Mouse (Mus musculus): ENCODE measurements around the gene Kcnip4. TPM values are rescaled to one million over a fixed set of nuclear protein-coding genes. Genes with fewer than 3 reads are reported as not detected.

Gene Kcnip4
- polyA plus RNA-seq, 1 experiment: 0.12 TPM

DNA sequence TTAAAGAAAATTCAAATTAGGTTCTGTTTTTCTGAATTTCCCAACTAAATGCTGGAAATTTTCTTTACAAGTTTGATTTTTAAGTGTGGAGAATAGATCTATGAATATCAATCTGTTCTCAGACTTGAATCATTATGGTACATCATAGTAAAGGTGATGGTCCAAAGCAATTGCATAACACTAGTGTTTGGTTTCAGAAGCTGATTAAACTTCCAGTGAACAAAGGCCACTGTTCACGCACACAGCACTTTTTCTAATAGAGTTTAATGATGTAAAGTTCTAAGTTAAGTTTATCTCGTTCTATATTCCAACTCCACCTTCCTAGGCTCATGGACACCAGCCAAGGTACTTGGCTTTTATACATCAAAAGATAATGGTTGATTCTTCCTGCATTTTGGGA, 219.4 kb downstream of the Kcnip4 start:
- Histone ChIP-seq H3K36me3 (ENCODE audit: control insufficient read depth, insufficient read depth) (no peaks in the 10 kb centered on the region), H3K27me3 (ENCODE audit: control insufficient read depth, insufficient read depth, insufficient read length) (no peaks in the 10 kb centered on the region), H3ac (ENCODE audit: control insufficient read depth, insufficient read length, low read depth) (no peak overlapping the region), H3K79me2 (ENCODE audit: control insufficient read depth, insufficient read depth) (no peaks in the 10 kb centered on the region), H3K79me3 (ENCODE audit: low read depth) (no peaks in the 10 kb centered on the region), H3K4me3 (ENCODE audit: insufficient read depth, poor library complexity, severe bottlenecking) (no peak overlapping the region)
- TF ChIP-seq FOSL1 (IDR thresholded peaks at IDR 0.05; ENCODE audit: insufficient read depth, low read length, poor library complexity, severe bottlenecking) (no peak), USF1 (IDR thresholded peaks at IDR 0.05; ENCODE audit: low read depth) (no peak), MYOD1 (IDR thresholded peaks at IDR 0.05; ENCODE audit: control insufficient read depth, insufficient read length, low read depth) (no peak), MYOG (IDR thresholded peaks at IDR 0.05; ENCODE audit: control insufficient read depth, extremely low read depth, insufficient read length) (no peak), MAX (IDR thresholded peaks at IDR 0.05) (no peak), CEBPB (IDR thresholded peaks at IDR 0.05; ENCODE audit: low read depth) (no peak), CTCF (IDR thresholded peaks at IDR 0.05; ENCODE audit: control insufficient read depth, insufficient read depth, insufficient read length) (no peak)

DNA sequence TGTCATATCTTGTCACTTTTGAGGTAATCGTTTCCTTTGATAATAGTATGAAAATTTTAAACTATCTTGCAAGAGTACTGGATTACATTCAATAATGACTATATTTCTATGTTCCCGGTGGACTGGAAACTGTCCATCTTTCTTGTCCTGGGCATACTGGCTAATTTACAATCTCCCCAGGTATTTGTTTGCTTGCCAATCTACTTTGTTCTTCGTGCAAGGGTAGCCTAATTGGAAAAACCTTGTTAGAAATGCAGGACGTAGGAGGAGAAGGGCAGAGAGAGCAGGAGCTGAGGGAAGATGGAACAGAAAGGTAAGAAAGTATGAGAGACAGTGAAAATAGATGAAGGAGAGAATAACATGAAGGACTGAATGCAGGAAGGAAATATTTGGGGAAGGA, 226.1 kb downstream of the Kcnip4 start:
- H3ac ChIP-seq (ENCODE audit: control insufficient read depth, insufficient read length, low read depth): no peak overlapping the region
- H3K4me3 ChIP-seq (ENCODE audit: insufficient read depth, poor library complexity, severe bottlenecking): no peak overlapping the region
- H3K36me3 ChIP-seq (ENCODE audit: control insufficient read depth, insufficient read depth): no peaks in the 10 kb centered on the region
- TF ChIP-seq FOSL1 (IDR thresholded peaks at IDR 0.05; ENCODE audit: insufficient read depth, low read length, poor library complexity, severe bottlenecking) (no peak), USF1 (IDR thresholded peaks at IDR 0.05; ENCODE audit: low read depth) (no peak), MYOG (IDR thresholded peaks at IDR 0.05; ENCODE audit: control insufficient read depth, extremely low read depth, insufficient read length) (no peak), MAX (IDR thresholded peaks at IDR 0.05) (no peak), CEBPB (IDR thresholded peaks at IDR 0.05; ENCODE audit: low read depth) (no peak), CTCF (IDR thresholded peaks at IDR 0.05; ENCODE audit: control insufficient read depth, insufficient read depth, insufficient read length) (no peak), MYOD1 (IDR thresholded peaks at IDR 0.05; ENCODE audit: control insufficient read depth, insufficient read length, low read depth) (no peak)
- no peaks in the 10 kb centered on the region for H3K79me2 ChIP-seq (ENCODE audit: control insufficient read depth, insufficient read depth)
- H3K79me3 ChIP-seq (ENCODE audit: low read depth): no peaks in the 10 kb centered on the region
- H3K27me3 ChIP-seq (ENCODE audit: control insufficient read depth, insufficient read depth, insufficient read length): no peaks in the 10 kb centered on the region

DNA sequence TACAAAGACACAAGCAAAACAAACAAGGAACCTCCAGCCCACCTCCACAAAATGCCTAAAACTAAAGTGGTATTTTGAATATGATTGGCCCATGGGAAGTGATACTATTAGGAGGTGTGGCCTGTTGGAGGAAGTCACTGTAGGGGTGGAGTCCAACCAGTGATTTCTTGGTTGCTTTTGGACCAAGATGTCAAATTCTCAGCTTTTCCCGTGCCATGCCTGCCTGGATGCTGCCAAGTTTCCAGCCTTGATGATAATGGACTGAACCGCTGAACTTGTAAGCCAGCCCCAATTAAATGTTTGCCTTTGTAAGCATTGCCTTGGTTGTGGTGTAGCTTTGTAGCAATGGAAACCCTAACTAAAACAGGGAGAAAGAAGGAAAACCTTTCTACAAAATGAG, 232.3 kb downstream of the Kcnip4 start:
- no peaks in the 10 kb centered on the region for H3K36me3 ChIP-seq (ENCODE audit: control insufficient read depth, insufficient read depth)
- H3K4me3 ChIP-seq (ENCODE audit: insufficient read depth, poor library complexity, severe bottlenecking): no peak overlapping the region
- H3K79me2 ChIP-seq (ENCODE audit: control insufficient read depth, insufficient read depth): no peaks in the 10 kb centered on the region
- TF ChIP-seq USF1 (IDR thresholded peaks at IDR 0.05; ENCODE audit: low read depth): no peak
- TF ChIP-seq MYOG (IDR thresholded peaks at IDR 0.05; ENCODE audit: control insufficient read depth, extremely low read depth, insufficient read length): no peak
- no peak for TF ChIP-seq MYOD1 (IDR thresholded peaks at IDR 0.05; ENCODE audit: control insufficient read depth, insufficient read length, low read depth)
- no peak for TF ChIP-seq MAX (IDR thresholded peaks at IDR 0.05)
- no peak for TF ChIP-seq FOSL1 (IDR thresholded peaks at IDR 0.05; ENCODE audit: insufficient read depth, low read length, poor library complexity, severe bottlenecking)
- TF ChIP-seq CTCF (IDR thresholded peaks at IDR 0.05; ENCODE audit: control insufficient read depth, insufficient read depth, insufficient read length): no peak
- TF ChIP-seq CEBPB (IDR thresholded peaks at IDR 0.05; ENCODE audit: low read depth): no peak
- no peaks in the 10 kb centered on the region for H3K27me3 ChIP-seq (ENCODE audit: control insufficient read depth, insufficient read depth, insufficient read length)
- H3ac ChIP-seq (ENCODE audit: control insufficient read depth, insufficient read length, low read depth): no peak overlapping the region
- no peaks in the 10 kb centered on the region for H3K79me3 ChIP-seq (ENCODE audit: low read depth)

DNA sequence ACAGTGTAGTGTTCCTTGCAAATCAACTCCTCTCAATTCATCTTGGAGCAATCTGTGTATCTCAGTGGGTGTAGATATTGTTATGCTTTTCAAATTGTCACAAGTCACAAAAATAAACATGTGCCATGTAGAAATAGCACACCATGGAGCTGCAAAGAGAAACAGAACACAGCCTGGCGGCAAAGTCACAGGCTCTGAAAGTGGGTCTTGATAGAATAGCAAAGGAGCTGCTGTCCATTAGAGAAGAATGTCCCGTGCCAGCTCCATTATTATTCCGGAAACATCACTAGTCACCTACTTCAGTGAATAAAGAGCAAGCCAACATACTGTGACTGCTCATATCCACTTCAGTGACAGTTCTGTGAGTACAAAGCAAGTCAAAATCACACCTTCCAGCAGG, 232.9 kb downstream of the Kcnip4 start:
- Histone ChIP-seq H3K4me3 (ENCODE audit: insufficient read depth, poor library complexity, severe bottlenecking) (no peak overlapping the region), H3K27me3 (ENCODE audit: control insufficient read depth, insufficient read depth, insufficient read length) (no peaks in the 10 kb centered on the region), H3K36me3 (ENCODE audit: control insufficient read depth, insufficient read depth) (no peaks in the 10 kb centered on the region)

DNA sequence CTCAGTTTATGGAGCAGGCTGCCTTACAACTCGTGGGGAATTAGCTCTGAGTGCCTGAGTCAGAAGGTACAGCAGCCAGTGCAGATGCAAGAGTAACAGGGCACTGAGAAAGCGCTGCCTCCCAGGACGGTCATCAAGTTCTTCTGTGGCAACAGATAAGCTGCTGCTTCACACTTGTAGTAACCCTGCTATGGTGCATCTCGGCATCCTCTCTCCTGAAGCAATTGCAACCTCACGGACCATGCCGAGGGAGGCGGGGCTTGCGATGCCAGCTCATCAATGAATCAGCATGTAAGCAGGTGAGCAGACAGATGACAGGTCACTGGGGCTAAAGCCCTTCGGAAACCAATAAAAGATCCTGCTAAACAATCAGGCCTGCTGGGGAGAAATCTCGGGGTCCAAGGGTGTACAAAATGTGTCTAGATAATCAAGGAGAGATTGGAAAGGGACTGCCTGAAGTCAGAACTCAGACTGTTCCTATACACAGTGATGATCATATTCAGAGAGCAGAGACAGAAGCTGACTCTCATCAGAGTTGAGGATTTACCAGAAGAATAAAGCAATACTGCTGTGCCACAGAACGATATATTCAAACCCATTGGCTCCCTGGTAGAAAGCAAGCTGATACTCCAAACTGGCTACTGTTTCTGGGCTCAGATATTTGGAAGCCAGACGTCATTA, 239.1 kb downstream of the Kcnip4 start:
- Histone ChIP-seq H3K27me3 (ENCODE audit: control insufficient read depth, insufficient read depth, insufficient read length) (no peaks in the 10 kb centered on the region), H3K79me3 (ENCODE audit: low read depth) (no peaks in the 10 kb centered on the region), H3K79me2 (ENCODE audit: control insufficient read depth, insufficient read depth) (no peaks in the 10 kb centered on the region), H3ac (ENCODE audit: control insufficient read depth, insufficient read length, low read depth) (no peak overlapping the region), H3K36me3 (ENCODE audit: control insufficient read depth, insufficient read depth) (no peaks in the 10 kb centered on the region), H3K4me3 (ENCODE audit: insufficient read depth, poor library complexity, severe bottlenecking) (no peak overlapping the region)
- no peak for TF ChIP-seq USF1 (IDR thresholded peaks at IDR 0.05; ENCODE audit: low read depth)
- no peak for TF ChIP-seq FOSL1 (IDR thresholded peaks at IDR 0.05; ENCODE audit: insufficient read depth, low read length, poor library complexity, severe bottlenecking)
- TF ChIP-seq MAX (IDR thresholded peaks at IDR 0.05): no peak
- no peak for TF ChIP-seq MYOG (IDR thresholded peaks at IDR 0.05; ENCODE audit: control insufficient read depth, extremely low read depth, insufficient read length)
- no peak for TF ChIP-seq CEBPB (IDR thresholded peaks at IDR 0.05; ENCODE audit: low read depth)
- TF ChIP-seq MYOD1 (IDR thresholded peaks at IDR 0.05; ENCODE audit: control insufficient read depth, insufficient read length, low read depth): no peak
- no peak for TF ChIP-seq CTCF (IDR thresholded peaks at IDR 0.05; ENCODE audit: control insufficient read depth, insufficient read depth, insufficient read length)

More for the DNA sequence above, 232.9 kb downstream of the Kcnip4 start:
- TF ChIP-seq CEBPB (IDR thresholded peaks at IDR 0.05; ENCODE audit: low read depth): no peak
- TF ChIP-seq FOSL1 (IDR thresholded peaks at IDR 0.05; ENCODE audit: insufficient read depth, low read length, poor library complexity, severe bottlenecking): no peak
- no peak for TF ChIP-seq CTCF (IDR thresholded peaks at IDR 0.05; ENCODE audit: control insufficient read depth, insufficient read depth, insufficient read length)
- TF ChIP-seq MAX (IDR thresholded peaks at IDR 0.05): no peak
- no peak for TF ChIP-seq MYOD1 (IDR thresholded peaks at IDR 0.05; ENCODE audit: control insufficient read depth, insufficient read length, low read depth)
- TF ChIP-seq USF1 (IDR thresholded peaks at IDR 0.05; ENCODE audit: low read depth): no peak
- TF ChIP-seq MYOG (IDR thresholded peaks at IDR 0.05; ENCODE audit: control insufficient read depth, extremely low read depth, insufficient read length): no peak
- no peaks in the 10 kb centered on the region for H3K79me2 ChIP-seq (ENCODE audit: control insufficient read depth, insufficient read depth)
- H3ac ChIP-seq (ENCODE audit: control insufficient read depth, insufficient read length, low read depth): no peak overlapping the region
- no peaks in the 10 kb centered on the region for H3K79me3 ChIP-seq (ENCODE audit: low read depth)
